Mouse (Mus musculus) heart, postnatal 0 days (tissue): ENCODE data around the gene Plin2. TPM values are rescaled to one million over a fixed set of nuclear protein-coding genes. Genes with fewer than 3 reads are reported as not detected.
"Not testable (repeated sequence)": the region's sequence is repeated elsewhere in the genome, so short reads cannot be mapped to it uniquely, and the experiment has no call there.

Experiments used
- ATAC-seq: fragments of 200-750 bp; cut with Nextera tagmentation; 2 replicates; pipeline ENCODE4 v1.8.0; 2017; ENCODE audit warnings: low read depth, moderate number of reproducible peaks, moderate library complexity; ENCODE audit not compliant: insufficient read depth
- DNase-seq: peaks from one replicate; pipeline ENCODE4 v3.0.0-alpha.2; 2016; ENCODE audit warnings: low spot score
- H3K27ac ChIP-seq: fragments of 300-500 bp; sonication (generic); 2 replicates; pipeline ENCODE4 v1.5.1; 2014; ENCODE audit warnings: low read depth, mild to moderate bottlenecking
- H3K27me3 ChIP-seq: fragments of 300-500 bp; sonication (generic); 2 replicates; pipeline ENCODE4 v1.6.1; 2014; ENCODE audit warnings: low read length, mixed read lengths; ENCODE audit not compliant: control insufficient read depth, insufficient read depth
- H3K36me3 ChIP-seq: fragments of 300-500 bp; sonication (generic); replicated peaks from 2 replicates; pipeline ENCODE4 v1.6.1; 2014; ENCODE audit warnings: low read length, mixed read lengths; ENCODE audit not compliant: control insufficient read depth, insufficient read depth
- H3K4me1 ChIP-seq: fragments of 300-500 bp; sonication (generic); 2 replicates; pipeline ENCODE4 v1.6.1; 2014; ENCODE audit warnings: antibody characterized with exemption; ENCODE audit not compliant: control insufficient read depth, insufficient read depth
- H3K4me2 ChIP-seq: fragments of 300-500 bp; sonication (generic); 2 replicates; pipeline ENCODE4 v1.6.1; 2014; ENCODE audit warnings: low read depth, mild to moderate bottlenecking, low read length, moderate library complexity
- H3K4me3 ChIP-seq: fragments of 300-500 bp; sonication (generic); 2 replicates; pipeline ENCODE4 v1.5.1; 2014; ENCODE audit warnings: low read depth, low read length
- H3K9ac ChIP-seq: fragments of 300-500 bp; sonication (generic); replicated peaks from 2 replicates; pipeline ENCODE4 v1.6.1; 2014; ENCODE audit warnings: low read depth, low read length, mixed read lengths
- H3K9me3 ChIP-seq: fragments of 300-500 bp; sonication (generic); replicated peaks from 2 replicates; pipeline ENCODE4 v1.6.1; 2016; ENCODE audit warnings: low read length; ENCODE audit not compliant: control insufficient read depth
- CTCF ChIP-seq: IDR thresholded peaks from 2 replicates; pipeline ENCODE4 v1.5.1; 2016; ENCODE audit warnings: antibody characterized with exemption, control low read depth, low read depth
- EP300 ChIP-seq: IDR thresholded peaks from 2 replicates; pipeline ENCODE4 v1.6.1; 2016; ENCODE audit warnings: antibody characterized with exemption, low read depth
- WGBS: fragments of 180-500 bp; shearing (Covaris S2); extraction: QIAGEN DNeasy Blood & Tissue Kit; methylation state at CpG from one replicate; pipeline ENCODE4 v1.1.7; 2014; 5-methylcytosine and 5-hydroxymethylcytosine counted together
- polyA plus RNA-seq: library from polyadenylated mRNA; unstranded; fragments of >200 nt; fragmentation: Nextera tagmentation; extraction: Ambion mirVana; gene quantifications from 2 replicates; pipeline ENCODE4 v1.2.1, GENCODE M21; 2015
- total RNA-seq: library from RNA; depleted of rRNA; stranded (reverse); fragments of >200 nt; gene quantifications from 2 replicates; pipeline ENCODE4 v1.2.3, GENCODE M21; 2014; ENCODE audit warnings: low replicate concordance

The Plin2 gene
- total and polyA plus RNA-seq, 2 experiments from 2014 or later, result 63.9 to 92.3 TPM

GRCm38 (mm10) chr4:86665596-86665995 is 4.3 kb downstream of the Plin2 start:
- Histone ChIP-seq H3K9ac (no peak overlapping the region), H3K27me3 (no peaks in the 10 kb centered on the region), H3K36me3 (peaks cover 51% of the 10 kb centered on the region), H3K9me3 (no peaks in the 10 kb centered on the region), H3K4me3 (no peak overlapping the region), H3K4me1 (peaks cover 19% of the 10 kb centered on the region), H3K4me2 (no peak overlapping the region), H3K27ac (no peak overlapping the region)
- DNase-seq (no peak), ATAC-seq (no peak)
- TF ChIP-seq CTCF (no peak), EP300 (no peak)
- 73% methylated on average over 3 of the region's 3 CpGs for WGBS

GRCm38 (mm10) chr4:86663919-86664318 is 5.9 kb downstream of the Plin2 start:
- Histone ChIP-seq H3K4me3 (no peak overlapping the region), H3K36me3 (peaks cover 68% of the 10 kb centered on the region)
- ATAC-seq, result no peak

GRCm38 (mm10) chr4:86657176-86657575 is 12.7 kb downstream of the Plin2 start:
- H3K4me3 ChIP-seq, result no peak overlapping the region
- no peaks in the 10 kb centered on the region for H3K4me1 ChIP-seq
- DNase-seq (peak; percentile 72), ATAC-seq (peak; percentile 93)
- 0 out of 2 replicates have a peak overlapping the region, but pooled peaks have one; percentile 8 for H3K4me2 ChIP-seq
- no peak overlapping the region for H3K9ac ChIP-seq
- H3K27ac ChIP-seq, result peak overlapping the region; percentile 87
- 0 out of 2 replicates have a peak, but pooled peaks cover 3% of the 10 kb centered on the region for H3K9me3 ChIP-seq
- H3K36me3 ChIP-seq, result peaks cover 61% of the 10 kb centered on the region
- WGBS, result 46% methylated on average over 12 of the region's 12 CpGs
- no peaks in the 10 kb centered on the region for H3K27me3 ChIP-seq
- TF ChIP-seq EP300 (no peak), CTCF (no peak)

More at GRCm38 (mm10) chr4:86663919-86664318, 5.9 kb downstream of the Plin2 start:
- Histone ChIP-seq H3K9ac (no peak overlapping the region), H3K27ac (no peak overlapping the region), H3K4me1 (peaks cover 12% of the 10 kb centered on the region), H3K4me2 (no peak overlapping the region), H3K9me3 (no peaks in the 10 kb centered on the region), H3K27me3 (no peaks in the 10 kb centered on the region)
- 35% methylated on average over 4 of the region's 4 CpGs for WGBS
- TF ChIP-seq CTCF, result no peak
- no peak for TF ChIP-seq EP300
- DNase-seq, result no peak

- not testable (repeated sequence) for H3K4me1 ChIP-seq, H3K4me3 ChIP-seq, DNase-seq, ATAC-seq, H3K9ac ChIP-seq, H3K9me3 ChIP-seq, H3K27me3 ChIP-seq, H3K4me2 ChIP-seq
- WGBS, result 79% methylated on average over 8 of the region's 8 CpGs
- peak overlapping the region; percentile 87 for H3K27ac ChIP-seq
- peaks cover 53% of the 10 kb centered on the region for H3K36me3 ChIP-seq
Measured at GRCm38 (mm10) chr4:86656410-86656809, 13.4 kb downstream of the Plin2 start.

GRCm38 (mm10) chr4:86651686-86652384 is 18.0 kb downstream of the Plin2 start:
- Histone ChIP-seq H3K27me3 (no peaks in the 10 kb centered on the region), H3K4me3 (no peak overlapping the region), H3K4me2 (no peak overlapping the region), H3K9ac (no peak overlapping the region), H3K36me3 (peaks cover 9% of the 10 kb centered on the region; the same call in 1 of the 2 replicates), H3K27ac (no peak overlapping the region), H3K9me3 (0 out of 2 replicates have a peak, but pooled peaks cover 3% of the 10 kb centered on the region), H3K4me1 (no peaks in the 10 kb centered on the region)
- 64% methylated on average over 10 of the region's 10 CpGs for WGBS
- TF ChIP-seq EP300 (no peak), CTCF (peak; percentile 64)
- no peak; the same call in 1 of the 2 replicates for ATAC-seq
- DNase-seq, result peak; percentile 26

- H3K36me3 ChIP-seq, ATAC-seq, H3K4me2 ChIP-seq, DNase-seq, H3K27me3 ChIP-seq, H3K27ac ChIP-seq, H3K4me3 ChIP-seq, H3K9ac ChIP-seq, H3K4me1 ChIP-seq, H3K9me3 ChIP-seq: not testable (repeated sequence)
- WGBS, result 88% methylated on average over 10 of the region's 13 CpGs
Measured at GRCm38 (mm10) chr4:86648394-86648793, 21.5 kb downstream of the Plin2 start.

- H3K9ac ChIP-seq, H3K27me3 ChIP-seq, H3K27ac ChIP-seq, ATAC-seq, H3K4me3 ChIP-seq, DNase-seq, H3K36me3 ChIP-seq, H3K9me3 ChIP-seq, H3K4me1 ChIP-seq: not testable (repeated sequence)
- WGBS, result 57% methylated on average over 9 of the region's 9 CpGs
- 0 out of 2 replicates have a peak overlapping the region, but pooled peaks have one; percentile 9 for H3K4me2 ChIP-seq
Measured at GRCm38 (mm10) chr4:86637561-86637960, 32.3 kb downstream of the Plin2 start.

- H3K4me1 ChIP-seq, H3K27ac ChIP-seq, ATAC-seq, H3K36me3 ChIP-seq, H3K9me3 ChIP-seq, H3K27me3 ChIP-seq, H3K9ac ChIP-seq, H3K4me2 ChIP-seq, H3K4me3 ChIP-seq, DNase-seq: not testable (repeated sequence)
Measured at GRCm38 (mm10) chr4:86634873-86635272, 35.0 kb downstream of the Plin2 start.
